Mouse (Mus musculus): ENCODE measurements around the gene Rnf40.

GRCm38 (mm10) chr7:127649206-127649605 is 60.6 kb downstream of the Rnf40 start:
- no peak for TF ChIP-seq CTCF (IDR thresholded peaks at IDR 0.05; ENCODE audit: control insufficient read depth, insufficient read depth, insufficient replicate concordance, low read depth, low read length)
- TF ChIP-seq POLR2A (IDR thresholded peaks at IDR 0.05; ENCODE audit: control insufficient read depth, low read depth, low read length): no peak
